Mouse (Mus musculus): ENCODE results near the gene Ube2d3. TPM values are rescaled to one million over a fixed set of nuclear protein-coding genes. Genes with fewer than 3 reads are reported as not detected.
"Not testable (repeated sequence)": the region's sequence is repeated elsewhere in the genome, so short reads cannot be mapped to it uniquely, and the experiment has no call there.

Ube2d3 gene
- polyA plus RNA-seq, 1 experiment, result 470 TPM

- TF ChIP-seq CTCF (IDR thresholded peaks at IDR 0.05; ENCODE audit: borderline replicate concordance, insufficient read depth, low read length) (no peak), POLR2A (IDR thresholded peaks at IDR 0.05; ENCODE audit: low read depth, low read length) (no peak)
- Histone ChIP-seq H3K4me3 (ENCODE audit: insufficient read depth, low read length) (no peak overlapping the region), H3K4me1 (ENCODE audit: control insufficient read depth, insufficient read depth, low read length) (peaks cover 3% of the 10 kb centered on the region; the same call in 1 of the 2 replicates), H3K27ac (ENCODE audit: insufficient read depth, low read length) (no peak overlapping the region)
These were observed 30.5 kb downstream of the Ube2d3 start for GRCm38 (mm10) chr3:135468402-135468801.

GRCm38 (mm10) chr3:135469146-135469545 is 31.2 kb downstream of the Ube2d3 start:
- H3K4me1 ChIP-seq (ENCODE audit: control insufficient read depth, insufficient read depth, low read length), result peaks cover 3% of the 10 kb centered on the region; the same call in 1 of the 2 replicates
- no peak overlapping the region for H3K27ac ChIP-seq (ENCODE audit: insufficient read depth, low read length)
- TF ChIP-seq CTCF (IDR thresholded peaks at IDR 0.05; ENCODE audit: borderline replicate concordance, insufficient read depth, low read length) (no peak), POLR2A (IDR thresholded peaks at IDR 0.05; ENCODE audit: low read depth, low read length) (no peak)
- no peak overlapping the region for H3K4me3 ChIP-seq (ENCODE audit: insufficient read depth, low read length)

- no peak for TF ChIP-seq CTCF (IDR thresholded peaks at IDR 0.05; ENCODE audit: borderline replicate concordance, insufficient read depth, low read length)
- no peak for TF ChIP-seq POLR2A (IDR thresholded peaks at IDR 0.05; ENCODE audit: low read depth, low read length)
- H3K4me3 ChIP-seq (ENCODE audit: insufficient read depth, low read length), result no peak overlapping the region
- peaks cover 3% of the 10 kb centered on the region; the same call in 1 of the 2 replicates for H3K4me1 ChIP-seq (ENCODE audit: control insufficient read depth, insufficient read depth, low read length)
- H3K27ac ChIP-seq (ENCODE audit: insufficient read depth, low read length), result no peak overlapping the region
These were observed 32.0 kb downstream of the Ube2d3 start for GRCm38 (mm10) chr3:135469974-135470373.

GRCm38 (mm10) chr3:135470823-135471222 is 32.9 kb downstream of the Ube2d3 start:
- H3K27ac ChIP-seq (ENCODE audit: insufficient read depth, low read length), result no peak overlapping the region
- H3K4me1 ChIP-seq (ENCODE audit: control insufficient read depth, insufficient read depth, low read length), result peaks cover 3% of the 10 kb centered on the region; the same call in 1 of the 2 replicates
- no peak for TF ChIP-seq CTCF (IDR thresholded peaks at IDR 0.05; ENCODE audit: borderline replicate concordance, insufficient read depth, low read length)
- TF ChIP-seq POLR2A (IDR thresholded peaks at IDR 0.05; ENCODE audit: low read depth, low read length), result no peak

GRCm38 (mm10) chr3:135475025-135475424 is 37.1 kb downstream of the Ube2d3 start:
- Histone ChIP-seq H3K4me3 (ENCODE audit: insufficient read depth, low read length) (no peak overlapping the region), H3K4me1 (ENCODE audit: control insufficient read depth, insufficient read depth, low read length) (no peaks in the 10 kb centered on the region), H3K27ac (ENCODE audit: insufficient read depth, low read length) (no peak overlapping the region)
- no peak for TF ChIP-seq CTCF (IDR thresholded peaks at IDR 0.05; ENCODE audit: borderline replicate concordance, insufficient read depth, low read length)
- no peak for TF ChIP-seq POLR2A (IDR thresholded peaks at IDR 0.05; ENCODE audit: low read depth, low read length)

More at GRCm38 (mm10) chr3:135470823-135471222, 32.9 kb downstream of the Ube2d3 start:
- H3K4me3 ChIP-seq (ENCODE audit: insufficient read depth, low read length), result no peak overlapping the region

GRCm38 (mm10) chr3:135476286-135476685 is 38.3 kb downstream of the Ube2d3 start:
- Histone ChIP-seq H3K4me3 (ENCODE audit: insufficient read depth, low read length) (no peak overlapping the region), H3K4me1 (ENCODE audit: control insufficient read depth, insufficient read depth, low read length) (no peaks in the 10 kb centered on the region), H3K27ac (ENCODE audit: insufficient read depth, low read length) (no peak overlapping the region)
- TF ChIP-seq CTCF (IDR thresholded peaks at IDR 0.05; ENCODE audit: borderline replicate concordance, insufficient read depth, low read length) (no peak), POLR2A (IDR thresholded peaks at IDR 0.05; ENCODE audit: low read depth, low read length) (no peak)

DNA sequence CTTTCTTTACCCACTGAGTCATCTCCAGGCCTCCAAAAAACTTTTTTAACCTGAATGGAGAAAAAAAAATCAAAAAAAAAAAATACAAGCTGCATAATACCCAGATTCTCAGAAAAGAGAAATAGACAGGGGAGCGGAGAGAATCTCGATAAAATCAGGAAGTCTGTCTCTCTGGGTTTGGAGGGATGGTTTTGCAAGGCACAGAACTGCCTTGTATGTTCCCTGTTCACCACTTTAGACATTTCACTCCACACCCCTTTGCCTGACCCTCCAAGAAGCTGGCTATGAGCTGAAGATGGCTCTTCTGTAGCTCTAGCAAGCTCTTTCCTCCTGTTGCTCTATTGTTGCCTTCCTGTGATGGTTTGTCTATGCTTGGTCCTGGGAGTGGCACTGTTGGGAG is 39.0 kb downstream of the Ube2d3 start:
- Histone ChIP-seq H3K4me3 (ENCODE audit: insufficient read depth, low read length) (no peak overlapping the region), H3K27ac (ENCODE audit: insufficient read depth, low read length) (no peak overlapping the region), H3K4me1 (ENCODE audit: control insufficient read depth, insufficient read depth, low read length) (no peaks in the 10 kb centered on the region)
- TF ChIP-seq POLR2A (IDR thresholded peaks at IDR 0.05; ENCODE audit: low read depth, low read length), result no peak

DNA sequence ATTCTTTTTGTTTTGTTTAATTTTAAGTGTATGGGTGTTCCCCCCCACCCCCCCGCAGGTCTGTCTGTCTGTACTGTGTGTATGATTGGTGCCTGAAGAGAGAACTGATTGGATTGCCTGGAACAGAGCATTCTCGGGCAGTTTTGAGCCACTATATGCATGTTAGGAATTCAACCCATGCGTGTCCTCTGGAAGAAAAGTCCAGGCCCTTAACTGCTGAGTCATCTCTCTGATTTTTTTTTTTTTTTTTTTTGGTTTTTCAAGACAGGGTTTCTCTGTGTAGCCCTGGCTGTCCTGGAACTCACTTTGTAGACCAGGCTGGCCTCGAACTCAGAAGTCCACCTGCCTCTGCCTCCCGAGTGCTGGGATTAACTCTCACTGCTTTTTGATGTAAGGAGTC is 41.1 kb downstream of the Ube2d3 start:
- not testable (repeated sequence) for H3K4me3 ChIP-seq (ENCODE audit: insufficient read depth, low read length); H3K4me1 ChIP-seq (ENCODE audit: control insufficient read depth, insufficient read depth, low read length); H3K27ac ChIP-seq (ENCODE audit: insufficient read depth, low read length)

DNA sequence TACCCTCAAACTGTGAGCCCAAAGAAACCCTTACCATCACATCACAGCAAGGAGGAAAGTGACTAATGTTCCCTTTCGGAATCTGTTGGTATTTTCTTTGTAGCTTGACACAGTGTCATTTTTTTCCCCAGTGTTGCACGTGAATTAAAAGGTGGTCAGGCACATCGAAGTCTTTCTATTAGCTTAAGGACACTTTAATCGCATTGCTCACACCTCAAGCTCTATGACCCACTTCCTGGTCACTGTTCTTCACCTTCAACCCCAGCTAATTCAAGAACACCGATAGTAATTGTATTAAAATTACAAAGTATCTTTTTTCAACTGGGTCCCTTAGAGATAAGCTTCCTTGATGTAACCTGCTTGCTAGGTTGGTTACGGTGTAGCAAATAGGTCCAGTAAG is 42.8 kb downstream of the Ube2d3 start:
- Histone ChIP-seq H3K4me1 (ENCODE audit: control insufficient read depth, insufficient read depth, low read length) (no peaks in the 10 kb centered on the region), H3K27ac (ENCODE audit: insufficient read depth, low read length) (no peak overlapping the region), H3K4me3 (ENCODE audit: insufficient read depth, low read length) (no peak overlapping the region)
- TF ChIP-seq POLR2A (IDR thresholded peaks at IDR 0.05; ENCODE audit: low read depth, low read length) (no peak), CTCF (IDR thresholded peaks at IDR 0.05; ENCODE audit: borderline replicate concordance, insufficient read depth, low read length) (no peak)

DNA sequence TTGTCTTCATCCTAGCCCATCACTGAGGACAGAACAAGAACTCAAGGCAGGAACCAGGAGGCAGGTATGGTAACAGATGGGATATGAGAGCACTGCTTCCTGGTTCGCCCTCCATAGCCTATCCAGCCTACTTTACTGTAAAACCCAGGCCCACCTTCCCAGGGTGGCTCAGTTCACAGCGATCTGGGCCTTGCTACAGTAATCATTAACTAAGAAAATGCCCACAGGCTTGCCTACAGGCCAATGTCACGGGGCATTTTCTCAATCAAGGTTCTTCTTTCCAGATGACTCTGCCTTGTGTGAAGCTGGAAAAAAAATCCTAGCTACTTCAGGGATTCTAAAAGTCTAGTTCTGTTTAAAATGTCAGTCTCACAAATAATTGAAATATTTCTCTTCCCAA is 43.7 kb downstream of the Ube2d3 start:
- Histone ChIP-seq H3K4me1 (ENCODE audit: control insufficient read depth, insufficient read depth, low read length) (no peaks in the 10 kb centered on the region), H3K4me3 (ENCODE audit: insufficient read depth, low read length) (no peak overlapping the region), H3K27ac (ENCODE audit: insufficient read depth, low read length) (no peak overlapping the region)
- no peak for TF ChIP-seq CTCF (IDR thresholded peaks at IDR 0.05; ENCODE audit: borderline replicate concordance, insufficient read depth, low read length)
- no peak for TF ChIP-seq POLR2A (IDR thresholded peaks at IDR 0.05; ENCODE audit: low read depth, low read length)

DNA sequence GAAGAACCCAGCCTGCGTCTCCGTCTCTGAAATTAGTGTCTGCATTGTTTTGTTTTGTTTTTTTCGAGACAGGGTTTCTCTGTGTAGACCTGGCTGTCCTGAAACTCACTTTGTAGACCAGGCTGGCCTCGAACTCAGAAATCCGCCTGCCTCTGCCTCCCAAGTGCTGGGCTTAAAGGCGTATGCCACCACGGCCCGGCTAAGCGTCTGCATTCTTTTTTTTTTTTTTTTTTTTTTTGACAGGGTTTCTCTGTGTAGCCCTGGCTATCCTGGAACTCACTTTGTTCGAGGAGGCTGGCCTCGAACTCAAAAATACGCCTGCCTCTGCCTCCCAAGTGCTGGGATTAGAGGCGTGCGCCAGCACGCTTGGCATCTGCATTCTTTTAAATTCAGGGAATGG is 46.7 kb downstream of the Ube2d3 start:
- H3K4me3 ChIP-seq (ENCODE audit: insufficient read depth, low read length), result peak overlapping the region; percentile 75; the same call in 1 of the 2 replicates
- H3K27ac ChIP-seq (ENCODE audit: insufficient read depth, low read length); H3K4me1 ChIP-seq (ENCODE audit: control insufficient read depth, insufficient read depth, low read length): not testable (repeated sequence)
